Mouse (Mus musculus): ENCODE measurements at regions not wholly inside any gene's neighbourhood (a gene's known extent, or its start where the extent isn't known, plus 50 kb on each side); places are given as distances from the start of the nearest gene placed in this dataset.

DNA sequence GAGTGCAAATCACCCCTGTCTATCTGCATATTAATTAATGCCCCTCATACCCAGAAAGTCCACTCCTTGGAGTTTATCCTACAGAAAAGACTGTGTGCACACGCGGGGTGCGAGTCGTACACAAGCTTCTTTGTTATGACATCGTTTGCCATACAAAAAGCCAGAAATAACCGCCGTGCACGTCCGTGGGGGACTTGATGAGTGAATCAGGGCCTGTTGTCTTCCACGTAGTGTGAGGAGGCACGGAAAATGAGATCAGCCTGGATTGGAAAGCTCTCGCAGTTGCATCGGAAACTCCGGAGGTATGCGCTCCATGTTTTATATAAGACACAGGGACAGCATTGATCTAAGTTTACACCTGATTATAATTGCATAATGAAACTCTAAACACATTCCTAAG is 120.3 kb downstream of the Etnk1 start:
- Histone ChIP-seq H3K9me3 (ENCODE audit: control insufficient read depth, low read length) (no peaks in the 10 kb centered on the region), H3K4me2 (ENCODE audit: low read depth, low read length) (no peak overlapping the region), H3K27ac (ENCODE audit: low read length) (no peak overlapping the region), H3K36me3 (ENCODE audit: control insufficient read depth, insufficient read depth, low read length) (no peaks in the 10 kb centered on the region), H3K27me3 (ENCODE audit: control insufficient read depth, insufficient read depth, low read depth, low read length) (no peaks in the 10 kb centered on the region), H3K9ac (ENCODE audit: low read length) (no peak overlapping the region), H3K4me3 (ENCODE audit: low read length) (no peak overlapping the region), H3K4me1 (replicated peaks; ENCODE audit: control insufficient read depth, insufficient read depth, low read length) (no peaks in the 10 kb centered on the region)
- ATAC-seq (ENCODE audit: low read depth) = no peak
- WGBS = 89% methylated on average over 15 of the region's 15 CpGs

DNA sequence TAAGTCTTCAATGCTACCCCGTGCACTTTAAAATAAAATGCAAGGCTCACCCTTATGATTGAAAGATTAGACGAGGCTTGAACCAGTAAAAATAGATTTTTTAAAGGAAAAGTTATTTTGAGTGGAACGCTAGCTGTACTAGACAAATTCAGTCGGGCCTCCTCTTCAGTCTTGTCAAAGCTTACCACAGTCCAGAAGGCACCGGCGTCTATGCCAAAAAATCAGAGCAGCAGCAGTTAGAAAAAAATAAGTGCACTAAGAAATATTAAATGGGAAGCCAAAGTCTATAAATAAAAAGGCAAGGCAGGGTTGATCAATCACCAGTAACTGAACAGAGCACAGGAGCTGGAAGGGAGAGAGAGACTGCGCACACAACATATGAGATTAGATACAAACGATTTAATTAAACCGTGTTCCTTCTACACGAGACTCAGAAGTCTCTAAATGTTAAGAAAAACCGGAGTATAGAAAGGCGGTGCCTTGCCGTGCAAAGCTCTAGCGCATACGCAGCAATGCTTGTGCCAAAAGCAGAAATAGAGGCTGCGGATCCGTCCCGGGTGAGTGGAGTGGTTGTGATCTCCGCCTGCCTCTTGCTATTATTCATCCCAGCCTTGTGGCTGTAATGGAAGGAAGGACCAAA is 121.6 kb downstream of the Etnk1 start:
- Histone ChIP-seq H3K4me2 (ENCODE audit: low read depth, low read length) (no peak overlapping the region), H3K9ac (ENCODE audit: low read length) (no peak overlapping the region), H3K4me3 (ENCODE audit: low read length) (no peak overlapping the region), H3K36me3 (ENCODE audit: control insufficient read depth, insufficient read depth, low read length) (no peaks in the 10 kb centered on the region), H3K27ac (ENCODE audit: low read length) (no peak overlapping the region), H3K4me1 (replicated peaks; ENCODE audit: control insufficient read depth, insufficient read depth, low read length) (peaks cover 2% of the 10 kb centered on the region), H3K9me3 (ENCODE audit: control insufficient read depth, low read length) (no peaks in the 10 kb centered on the region), H3K27me3 (ENCODE audit: control insufficient read depth, insufficient read depth, low read depth, low read length) (no peaks in the 10 kb centered on the region)
- 76% methylated on average over 19 of the region's 19 CpGs for WGBS
- no peak for ATAC-seq (ENCODE audit: low read depth)

DNA sequence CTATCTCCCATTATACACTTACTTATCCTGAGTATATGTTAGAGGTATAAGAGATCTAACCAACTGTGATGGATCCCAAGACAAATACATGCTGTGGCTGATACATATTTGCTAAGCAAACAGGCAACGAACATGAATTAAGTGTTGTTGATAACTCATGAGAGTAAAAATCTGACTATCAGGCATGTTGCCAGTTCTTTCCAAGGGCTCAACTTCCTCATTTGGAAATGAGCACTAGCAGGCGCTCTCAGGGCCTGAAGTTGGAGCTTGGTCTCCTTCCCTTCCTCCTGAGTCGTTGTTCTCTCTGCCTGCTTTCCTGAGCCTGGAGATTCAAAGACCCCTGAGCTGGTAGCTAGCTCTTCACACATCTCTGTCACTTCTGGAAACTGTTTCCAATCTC is 126.6 kb downstream of the Etnk1 start:
- Histone ChIP-seq H3K4me3 (ENCODE audit: low read length) (no peak overlapping the region), H3K9me3 (ENCODE audit: control insufficient read depth, low read length) (no peaks in the 10 kb centered on the region), H3K36me3 (ENCODE audit: control insufficient read depth, insufficient read depth, low read length) (no peaks in the 10 kb centered on the region), H3K4me2 (ENCODE audit: low read depth, low read length) (no peak overlapping the region), H3K4me1 (replicated peaks; ENCODE audit: control insufficient read depth, insufficient read depth, low read length) (peaks cover 7% of the 10 kb centered on the region), H3K9ac (ENCODE audit: low read length) (no peak overlapping the region), H3K27me3 (ENCODE audit: control insufficient read depth, insufficient read depth, low read depth, low read length) (no peaks in the 10 kb centered on the region), H3K27ac (ENCODE audit: low read length) (no peak overlapping the region)
- peak; percentile 57 for ATAC-seq (ENCODE audit: low read depth)
- 30% methylated on average over 3 of the region's 3 CpGs for WGBS

DNA sequence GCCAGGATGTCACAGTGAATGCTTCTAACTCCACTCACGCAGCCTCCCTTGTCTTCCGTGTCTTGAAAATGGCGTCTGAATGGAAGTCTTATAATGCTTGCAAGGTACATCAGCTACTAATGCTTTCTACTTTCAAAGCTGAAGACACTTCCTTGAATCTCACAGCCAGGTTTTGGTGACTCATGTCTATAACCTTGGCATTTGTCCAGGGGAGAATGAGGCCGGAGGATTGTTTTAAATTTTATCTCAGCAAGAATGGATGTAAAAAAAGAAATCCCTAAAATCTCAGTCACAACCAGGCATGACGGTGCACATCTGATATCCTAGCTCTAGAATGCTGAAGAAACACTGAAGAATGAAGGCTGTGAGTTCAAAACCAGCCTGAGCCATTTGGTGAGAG is 131.4 kb downstream of the Etnk1 start:
- no peak for ATAC-seq (ENCODE audit: low read depth)

DNA sequence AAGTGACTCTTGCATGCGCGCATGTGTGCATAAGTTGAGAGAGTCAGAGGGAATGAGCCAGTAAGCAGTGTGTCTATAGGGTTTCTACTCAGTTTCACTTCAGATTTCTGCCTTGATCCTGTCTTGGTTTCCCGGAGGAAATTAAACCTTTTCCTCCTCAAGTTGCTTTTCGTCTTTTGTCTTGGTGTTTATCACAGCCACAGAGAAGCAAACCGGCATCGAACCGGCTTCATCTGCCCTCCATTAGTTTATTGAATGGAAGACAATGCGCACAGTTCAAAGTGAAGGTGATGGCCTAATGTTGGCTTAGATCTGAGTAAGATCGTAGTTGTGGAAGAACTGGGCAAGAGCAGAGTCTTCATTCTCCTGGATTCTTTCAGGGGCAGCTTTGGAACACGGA is 134.4 kb downstream of the Etnk1 start:
- Histone ChIP-seq H3K36me3 (ENCODE audit: control insufficient read depth, insufficient read depth, low read length) (no peaks in the 10 kb centered on the region), H3K27ac (ENCODE audit: low read length) (no peak overlapping the region), H3K27me3 (ENCODE audit: control insufficient read depth, insufficient read depth, low read depth, low read length) (no peaks in the 10 kb centered on the region), H3K9me3 (ENCODE audit: control insufficient read depth, low read length) (no peaks in the 10 kb centered on the region), H3K4me1 (replicated peaks; ENCODE audit: control insufficient read depth, insufficient read depth, low read length) (no peaks in the 10 kb centered on the region), H3K4me2 (ENCODE audit: low read depth, low read length) (no peak overlapping the region), H3K9ac (ENCODE audit: low read length) (no peak overlapping the region), H3K4me3 (ENCODE audit: low read length) (no peak overlapping the region)
- WGBS = 94% methylated on average over 10 of the region's 10 CpGs
- no peak for ATAC-seq (ENCODE audit: low read depth)

More for the DNA sequence above, 131.4 kb downstream of the Etnk1 start:
- no peak overlapping the region for H3K4me2 ChIP-seq (ENCODE audit: low read depth, low read length)
- H3K4me1 ChIP-seq (replicated peaks; ENCODE audit: control insufficient read depth, insufficient read depth, low read length) = peaks cover 7% of the 10 kb centered on the region
- no peaks in the 10 kb centered on the region for H3K27me3 ChIP-seq (ENCODE audit: control insufficient read depth, insufficient read depth, low read depth, low read length)
- no peak overlapping the region for H3K4me3 ChIP-seq (ENCODE audit: low read length)
- no peaks in the 10 kb centered on the region for H3K36me3 ChIP-seq (ENCODE audit: control insufficient read depth, insufficient read depth, low read length)
- H3K9ac ChIP-seq (ENCODE audit: low read length) = no peak overlapping the region
- no peak overlapping the region for H3K27ac ChIP-seq (ENCODE audit: low read length)
- no peaks in the 10 kb centered on the region for H3K9me3 ChIP-seq (ENCODE audit: control insufficient read depth, low read length)
- 80% methylated on average over 5 of the region's 5 CpGs for WGBS

DNA sequence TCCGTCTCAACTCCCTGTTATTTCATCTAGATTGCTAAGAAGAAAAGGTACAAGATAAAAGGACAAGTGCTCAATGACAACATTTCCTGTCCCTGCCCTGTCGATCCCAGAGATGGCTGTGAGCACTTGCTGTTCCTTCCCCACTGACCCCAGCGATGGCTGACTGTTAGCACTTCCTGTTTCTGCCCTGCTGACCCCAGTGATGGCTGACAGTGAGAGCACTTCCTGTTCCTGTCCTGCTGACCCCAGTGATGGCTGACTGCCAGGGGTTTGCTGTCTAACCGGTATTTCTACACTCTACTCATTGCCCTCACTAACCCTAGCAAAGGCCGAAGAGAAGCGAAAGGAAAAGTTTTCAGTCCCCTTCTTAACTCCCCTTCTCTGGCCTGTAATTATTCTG is 140.3 kb downstream of the Etnk1 start:
- Histone ChIP-seq H3K4me3 (ENCODE audit: low read length) (no peak overlapping the region), H3K36me3 (ENCODE audit: control insufficient read depth, insufficient read depth, low read length) (no peaks in the 10 kb centered on the region), H3K27ac (ENCODE audit: low read length) (peak overlapping the region; percentile 61), H3K27me3 (ENCODE audit: control insufficient read depth, insufficient read depth, low read depth, low read length) (no peaks in the 10 kb centered on the region), H3K4me1 (replicated peaks; ENCODE audit: control insufficient read depth, insufficient read depth, low read length) (no peaks in the 10 kb centered on the region), H3K9ac (ENCODE audit: low read length) (no peak overlapping the region), H3K4me2 (ENCODE audit: low read depth, low read length) (peak overlapping the region; percentile 30), H3K9me3 (ENCODE audit: control insufficient read depth, low read length) (no peaks in the 10 kb centered on the region)
- WGBS = 26% methylated on average over 6 of the region's 6 CpGs
- peak; percentile 83 for ATAC-seq (ENCODE audit: low read depth)

DNA sequence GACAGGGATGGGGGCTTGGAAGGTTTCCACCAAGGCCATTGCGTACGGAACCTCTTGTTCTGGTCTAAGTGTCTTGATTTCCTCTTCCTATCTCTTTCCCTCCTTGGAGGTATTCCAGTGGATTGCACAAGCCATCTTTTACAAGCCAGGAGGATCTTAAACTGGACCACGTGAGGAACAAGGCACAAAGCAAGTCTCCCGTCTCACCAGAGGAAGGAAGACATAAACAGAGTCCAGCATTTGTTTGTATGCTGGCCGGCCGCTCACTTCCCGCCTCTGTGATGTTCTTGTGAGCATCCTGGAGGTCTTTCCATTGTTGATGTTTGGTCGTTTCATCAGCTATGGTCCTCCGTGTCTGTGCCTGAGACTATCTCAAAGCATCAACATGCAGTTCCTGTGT is 148.8 kb downstream of the Etnk1 start:
- H3K4me3 ChIP-seq (ENCODE audit: low read length) = no peak overlapping the region
- no peaks in the 10 kb centered on the region for H3K9me3 ChIP-seq (ENCODE audit: control insufficient read depth, low read length)
- 34% methylated on average over 9 of the region's 9 CpGs for WGBS
- peak; percentile 95 for ATAC-seq (ENCODE audit: low read depth)
- H3K27ac ChIP-seq (ENCODE audit: low read length) = no peak overlapping the region
- H3K9ac ChIP-seq (ENCODE audit: low read length) = no peak overlapping the region
- H3K36me3 ChIP-seq (ENCODE audit: control insufficient read depth, insufficient read depth, low read length) = no peaks in the 10 kb centered on the region
- H3K4me1 ChIP-seq (replicated peaks; ENCODE audit: control insufficient read depth, insufficient read depth, low read length) = no peaks in the 10 kb centered on the region; the same call in 1 of the 2 replicates
- no peaks in the 10 kb centered on the region for H3K27me3 ChIP-seq (ENCODE audit: control insufficient read depth, insufficient read depth, low read depth, low read length)
- no peak overlapping the region for H3K4me2 ChIP-seq (ENCODE audit: low read depth, low read length)

DNA sequence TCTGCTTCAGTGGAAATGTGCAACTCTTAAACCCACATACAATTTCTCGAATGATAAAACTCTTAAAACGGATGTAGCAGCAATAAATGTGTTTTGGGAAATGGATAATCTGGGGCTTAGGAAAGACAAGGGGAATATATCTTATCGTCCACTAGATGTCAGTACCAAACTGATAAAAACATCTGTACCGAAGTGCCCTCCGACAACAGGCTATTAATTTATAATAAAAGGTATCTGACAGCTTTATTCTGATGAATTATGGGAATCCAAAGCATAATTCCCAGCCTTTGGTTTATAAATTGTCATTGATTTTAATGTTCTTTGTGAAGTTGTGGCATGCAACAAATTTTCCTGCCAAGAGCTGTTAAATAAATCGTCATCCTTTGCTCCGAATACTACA is 153.4 kb downstream of the Etnk1 start:
- Histone ChIP-seq H3K9ac (ENCODE audit: low read length) (no peak overlapping the region), H3K9me3 (ENCODE audit: control insufficient read depth, low read length) (no peaks in the 10 kb centered on the region), H3K27me3 (ENCODE audit: control insufficient read depth, insufficient read depth, low read depth, low read length) (no peaks in the 10 kb centered on the region), H3K4me1 (replicated peaks; ENCODE audit: control insufficient read depth, insufficient read depth, low read length) (no peaks in the 10 kb centered on the region; the same call in 1 of the 2 replicates), H3K27ac (ENCODE audit: low read length) (no peak overlapping the region), H3K4me3 (ENCODE audit: low read length) (no peak overlapping the region), H3K36me3 (ENCODE audit: control insufficient read depth, insufficient read depth, low read length) (no peaks in the 10 kb centered on the region), H3K4me2 (ENCODE audit: low read depth, low read length) (no peak overlapping the region)
- ATAC-seq (ENCODE audit: low read depth) = no peak
- WGBS = 32% methylated on average over 7 of the region's 7 CpGs

DNA sequence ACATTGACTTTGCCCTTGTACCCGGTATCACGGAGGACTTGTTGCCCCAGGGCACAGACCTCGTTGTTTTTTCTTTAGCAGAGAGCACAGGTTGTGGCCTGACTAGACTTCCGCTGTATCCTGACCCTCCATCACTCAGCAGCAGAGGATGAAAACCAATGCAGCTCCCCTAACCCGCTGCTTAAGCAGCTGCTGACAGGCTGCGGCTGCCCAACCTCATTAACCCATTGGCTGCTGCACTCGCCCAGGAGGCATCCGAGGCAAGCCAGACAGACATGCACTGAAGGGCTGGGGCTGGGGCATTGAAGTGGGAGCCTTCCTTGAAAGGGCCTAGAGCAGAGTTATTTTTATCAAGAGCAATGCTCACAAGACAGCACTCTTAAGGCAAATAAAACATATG is 157.6 kb downstream of the Etnk1 start:
- Histone ChIP-seq H3K4me1 (replicated peaks; ENCODE audit: control insufficient read depth, insufficient read depth, low read length) (no peaks in the 10 kb centered on the region), H3K36me3 (ENCODE audit: control insufficient read depth, insufficient read depth, low read length) (no peaks in the 10 kb centered on the region), H3K4me3 (ENCODE audit: low read length) (no peak overlapping the region), H3K4me2 (ENCODE audit: low read depth, low read length) (no peak overlapping the region), H3K27ac (ENCODE audit: low read length) (no peak overlapping the region), H3K9ac (ENCODE audit: low read length) (no peak overlapping the region), H3K27me3 (ENCODE audit: control insufficient read depth, insufficient read depth, low read depth, low read length) (no peaks in the 10 kb centered on the region), H3K9me3 (ENCODE audit: control insufficient read depth, low read length) (no peaks in the 10 kb centered on the region)
- no peak for ATAC-seq (ENCODE audit: low read depth)
- 21% methylated on average over 8 of the region's 8 CpGs for WGBS

All from lung, embryonic 16.5 days (tissue).